Mouse (Mus musculus) C2C12 (cell line): ENCODE data around the gene Gm13272. TPM values are rescaled to one million over a fixed set of nuclear protein-coding genes. Genes with fewer than 3 reads are reported as not detected.
"Not testable (repeated sequence)": the region's sequence is repeated elsewhere in the genome, so short reads cannot be mapped to it uniquely, and the experiment has no call there.

Experiments
- H3K27me3 ChIP-seq: one replicate; pipeline ENCODE4 v1.6.1; 2011; ENCODE audit not compliant: control insufficient read depth, insufficient read depth, insufficient read length
- H3K36me3 ChIP-seq: one replicate; pipeline ENCODE4 v1.6.1; 2011; ENCODE audit not compliant: control insufficient read depth, insufficient read depth
- H3K4me3 ChIP-seq: one replicate; pipeline ENCODE4 v1.5.1; 2011; ENCODE audit warnings: mild to moderate bottlenecking, control low read depth; ENCODE audit not compliant: poor library complexity, insufficient read depth, severe bottlenecking
- H3K79me2 ChIP-seq: one replicate; pipeline ENCODE4 v1.6.1; 2011; ENCODE audit not compliant: control insufficient read depth, insufficient read depth
- H3K79me3 ChIP-seq: one replicate; pipeline ENCODE4 v1.6.1; 2011; ENCODE audit warnings: low read depth, control low read depth
- H3ac ChIP-seq: one replicate; pipeline ENCODE3; 2011; ENCODE audit warnings: low read depth; ENCODE audit not compliant: control insufficient read depth, insufficient read length
- polyA plus RNA-seq: library from polyadenylated mRNA; unstranded; fragments of >200 nt; fragmentation: generic; extraction: Trizol; gene quantifications from one replicate; pipeline ENCODE4 v1.2.1, GENCODE M21; 2012; ENCODE audit warnings: missing spikeins

The Gm13272 gene
- polyA plus RNA-seq, 1 experiment: not detected

GRCm38 (mm10) chr4:88773534-88773933 is 6.1 kb upstream of the Gm13272 start, which contains the start of gene Gm13290:
TSS of gene Gm13290 (plus strand) at chr4:88773834.
- H3K79me2 ChIP-seq, H3K36me3 ChIP-seq, H3K27me3 ChIP-seq, H3K79me3 ChIP-seq, H3K4me3 ChIP-seq, H3ac ChIP-seq: not testable (repeated sequence)

GRCm38 (mm10) chr4:88776622-88777021 is 3.0 kb upstream of the Gm13272 start, which contains the start of gene Gm13289:
TSS of gene Gm13289 (plus strand) at chr4:88776922.
- H3K79me2 ChIP-seq, H3K27me3 ChIP-seq, H3ac ChIP-seq, H3K79me3 ChIP-seq, H3K36me3 ChIP-seq, H3K4me3 ChIP-seq: not testable (repeated sequence)

GRCm38 (mm10) chr4:88780320-88780719 is 670 bp downstream of the Gm13272 start:
- not testable (repeated sequence) for H3K4me3 ChIP-seq, H3K79me3 ChIP-seq, H3K27me3 ChIP-seq, H3ac ChIP-seq, H3K36me3 ChIP-seq, H3K79me2 ChIP-seq

- H3K79me2 ChIP-seq, H3K36me3 ChIP-seq, H3K27me3 ChIP-seq, H3K4me3 ChIP-seq, H3K79me3 ChIP-seq, H3ac ChIP-seq: not testable (repeated sequence)
These were observed 2.2 kb downstream of the Gm13272 start, which contains the start of gene Ifnz for GRCm38 (mm10) chr4:88781831-88782230. TSS of gene Ifnz (plus strand) at chr4:88782131.

- not testable (repeated sequence) for H3ac ChIP-seq, H3K27me3 ChIP-seq, H3K79me2 ChIP-seq, H3K36me3 ChIP-seq, H3K4me3 ChIP-seq, H3K79me3 ChIP-seq
These were observed 2.7 kb downstream of the Gm13272 start for GRCm38 (mm10) chr4:88782335-88782734.

GRCm38 (mm10) chr4:88785409-88785808 is 5.8 kb downstream of the Gm13272 start, which contains the start of gene Gm13276:
TSS of gene Gm13276 (plus strand) at chr4:88785709.
- H3K79me3 ChIP-seq, H3K36me3 ChIP-seq, H3K4me3 ChIP-seq, H3K79me2 ChIP-seq, H3K27me3 ChIP-seq, H3ac ChIP-seq: not testable (repeated sequence)

- H3ac ChIP-seq, H3K79me2 ChIP-seq, H3K79me3 ChIP-seq, H3K36me3 ChIP-seq, H3K4me3 ChIP-seq, H3K27me3 ChIP-seq: not testable (repeated sequence)
These were observed 8.8 kb downstream of the Gm13272 start, which contains the start of gene Gm13277 for GRCm38 (mm10) chr4:88788402-88788801. TSS of gene Gm13277 (plus strand) at chr4:88788632.

GRCm38 (mm10) chr4:88791250-88791649 is 11.6 kb downstream of the Gm13272 start, which contains the start of gene Gm13278:
TSS of gene Gm13278 (plus strand) at chr4:88791550.
- not testable (repeated sequence) for H3K4me3 ChIP-seq, H3K79me3 ChIP-seq, H3ac ChIP-seq, H3K36me3 ChIP-seq, H3K79me2 ChIP-seq, H3K27me3 ChIP-seq

GRCm38 (mm10) chr4:88793936-88794675 is 14.5 kb downstream of the Gm13272 start, which contains the start of gene Gm13275:
TSS of gene Gm13275 (plus strand) at chr4:88794487.
- H3ac ChIP-seq, H3K4me3 ChIP-seq, H3K36me3 ChIP-seq, H3K27me3 ChIP-seq, H3K79me2 ChIP-seq, H3K79me3 ChIP-seq: not testable (repeated sequence)

- not testable (repeated sequence) for H3ac ChIP-seq, H3K27me3 ChIP-seq, H3K79me2 ChIP-seq, H3K4me3 ChIP-seq, H3K79me3 ChIP-seq, H3K36me3 ChIP-seq
These were observed 17.4 kb downstream of the Gm13272 start, which contains the start of gene Gm13279 for GRCm38 (mm10) chr4:88797097-88797496. TSS of gene Gm13279 (plus strand) at chr4:88797397.

GRCm38 (mm10) chr4:88799365-88799764 is 19.7 kb downstream of the Gm13272 start, which contains the start of gene Gm13285:
TSS of gene Gm13285 (plus strand) at chr4:88799665.
- H3K79me2 ChIP-seq, H3K79me3 ChIP-seq, H3K36me3 ChIP-seq, H3ac ChIP-seq, H3K27me3 ChIP-seq, H3K4me3 ChIP-seq: not testable (repeated sequence)

- not testable (repeated sequence) for H3K79me2 ChIP-seq, H3ac ChIP-seq, H3K4me3 ChIP-seq, H3K79me3 ChIP-seq, H3K36me3 ChIP-seq, H3K27me3 ChIP-seq
These were observed 23.3 kb downstream of the Gm13272 start, which contains the start of gene Gm13287 for GRCm38 (mm10) chr4:88802954-88803353. TSS of gene Gm13287 (plus strand) at chr4:88803254.
